Mouse (Mus musculus): Measurements from ENCODE around the gene Bloc1s2. TPM values are rescaled to one million over a fixed set of nuclear protein-coding genes. Genes with fewer than 3 reads are reported as not detected.

Gene Bloc1s2
- total RNA-seq, 2 experiments from 2014 or later, result 58.3 to 60.8 TPM

- DNase-seq (ENCODE audit: low spot score in 2 of 2), result no peak
- TF ChIP-seq CTCF (conservative IDR thresholded peaks at IDR 0.05), result peak; percentile 54
- H3K4me3 ChIP-seq, result no peak overlapping the region
- no peak overlapping the region for H3K27ac ChIP-seq
Measured at GRCm38 (mm10) chr19:44111706-44112105, 34.5 kb downstream of the Bloc1s2 start.

GRCm38 (mm10) chr19:44110356-44110755, 35.9 kb downstream of the Bloc1s2 start:
- DNase-seq (ENCODE audit: low spot score in 2 of 2), result no peak
- no peak overlapping the region for H3K4me3 ChIP-seq
- TF ChIP-seq CTCF (conservative IDR thresholded peaks at IDR 0.05), result no peak
- H3K27ac ChIP-seq, result no peak overlapping the region

- DNase-seq (ENCODE audit: low spot score in 2 of 2), result no peak
Measured at GRCm38 (mm10) chr19:44108996-44109395, 37.2 kb downstream of the Bloc1s2 start.

GRCm38 (mm10) chr19:44107661-44108521, 38.4 kb downstream of the Bloc1s2 start:
- no peak for TF ChIP-seq CTCF (conservative IDR thresholded peaks at IDR 0.05)
- Histone ChIP-seq H3K4me3 (peak overlapping the region; percentile 92), H3K27ac (peak overlapping the region; percentile 95)
- DNase-seq (ENCODE audit: low spot score in 2 of 2), result no peak

More at GRCm38 (mm10) chr19:44108996-44109395, 37.2 kb downstream of the Bloc1s2 start:
- Histone ChIP-seq H3K27ac (peak overlapping the region; percentile 0; the same call in 1 of the 2 replicates), H3K4me3 (no peak overlapping the region)
- TF ChIP-seq CTCF (conservative IDR thresholded peaks at IDR 0.05), result no peak

GRCm38 (mm10) chr19:44106831-44107660, 39.2 kb downstream of the Bloc1s2 start, which contains the start of gene Chuk:
Gene Chuk, minus strand, starts transcription at chr19:44107480.
- H3K27ac ChIP-seq, result peak within 1 kb of the TSS; percentile 95
- DNase-seq (ENCODE audit: low spot score in 2 of 2), result peak; percentile 94 to 96
- TF ChIP-seq CTCF (conservative IDR thresholded peaks at IDR 0.05), result no peak
- peak within 1 kb of the TSS; percentile 92 for H3K4me3 ChIP-seq

GRCm38 (mm10) chr19:44104393-44104792, 41.9 kb downstream of the Bloc1s2 start:
- Histone ChIP-seq H3K4me3 (no peak overlapping the region), H3K27ac (no peak overlapping the region)
- no peak for DNase-seq (ENCODE audit: low spot score in 2 of 2)
- no peak for TF ChIP-seq CTCF (conservative IDR thresholded peaks at IDR 0.05)

GRCm38 (mm10) chr19:44103001-44103400, 43.2 kb downstream of the Bloc1s2 start:
- no peak for DNase-seq (ENCODE audit: low spot score in 2 of 2)
- Histone ChIP-seq H3K4me3 (no peak overlapping the region), H3K27ac (no peak overlapping the region)
- TF ChIP-seq CTCF (conservative IDR thresholded peaks at IDR 0.05), result no peak

- no peak for TF ChIP-seq CTCF (conservative IDR thresholded peaks at IDR 0.05)
- H3K27ac ChIP-seq, result no peak overlapping the region
- H3K4me3 ChIP-seq, result no peak overlapping the region
- DNase-seq (ENCODE audit: low spot score in 2 of 2), result no peak
Measured at GRCm38 (mm10) chr19:44100840-44101239, 45.4 kb downstream of the Bloc1s2 start.

Other genes with a start within 250 kb of the Bloc1s2 start
- 1 to 10 TPM; 9.2 to 9.3 TPM for gene Dnmbp, start 206.3 kb downstream of the Bloc1s2 start, total RNA-seq (2021)
- under 1 TPM in 1 of 2 experiments, not detected in 1; 0.36 TPM for gene Cpn1, start 159.9 kb downstream of the Bloc1s2 start, total RNA-seq (2021)
- gene Cyp2c23, start 117.2 kb downstream of the Bloc1s2 start, total RNA-seq (2021), result not detected
- gene Erlin1, start 76.7 kb downstream of the Bloc1s2 start, total RNA-seq (2021), result 10 to 100 TPM; 17.8 to 20.4 TPM
- gene Chuk, start 39.0 kb downstream of the Bloc1s2 start, total RNA-seq (2021), result 10 to 100 TPM; 47.1 to 58.0 TPM
- gene Cwf19l1, start 10.6 kb downstream of the Bloc1s2 start, total RNA-seq (2021), result 10 to 100 TPM; 18.0 to 19.4 TPM
- under 1 TPM; 0.15 to 0.31 TPM for gene Pkd2l1, start 46.0 kb upstream of the Bloc1s2 start, total RNA-seq (2021)
- gene Scd3, start 56.8 kb upstream of the Bloc1s2 start, total RNA-seq (2021), result 1 to 10 TPM; 1.6 to 2.2 TPM
- 100 to 1,000 TPM; 597 to 622 TPM for gene Scd2, start 147.2 kb upstream of the Bloc1s2 start, total RNA-seq (2021)
- 1 to 10 TPM; 2.3 to 2.5 TPM for gene Scd4, start 186.6 kb upstream of the Bloc1s2 start, total RNA-seq (2021)

Data from layer of hippocampus, adult 2 months (tissue).